Mouse (Mus musculus): ENCODE data around the gene Mmp28.

Mmp28 gene

GRCm38 (mm10) chr11:83398724-83399123 is 64.1 kb downstream of the Mmp28 start:
- DNase-seq, result no peak

- DNase-seq, result no peak
These were observed 65.2 kb downstream of the Mmp28 start for GRCm38 (mm10) chr11:83397626-83398025.

- no peak for DNase-seq
These were observed 68.0 kb downstream of the Mmp28 start for GRCm38 (mm10) chr11:83394802-83395439.

- DNase-seq, result no peak
These were observed 69.8 kb downstream of the Mmp28 start for GRCm38 (mm10) chr11:83393062-83393461.
